Mouse (Mus musculus) lung, postnatal 0 days (tissue): ENCODE measurements around the gene Lbx2. TPM values are rescaled to one million over a fixed set of nuclear protein-coding genes. Genes with fewer than 3 reads are reported as not detected.

Experiments used
- ATAC-seq: fragments of 200-750 bp; cut with Nextera tagmentation; 2 replicates; pipeline ENCODE4 v1.8.0; 2017; ENCODE audit warnings: moderate library complexity
- DNase-seq: peaks from one replicate; pipeline ENCODE4 v3.0.0-alpha.2; 2016; ENCODE audit warnings: low spot score
- H3K27ac ChIP-seq: fragments of 300-500 bp; sonication (generic); 2 replicates; pipeline ENCODE4 v1.5.1; 2014; ENCODE audit warnings: antibody characterized with exemption, mild to moderate bottlenecking, low read length, mixed read lengths
- H3K27me3 ChIP-seq: fragments of 300-500 bp; sonication (generic); replicated peaks from 2 replicates; pipeline ENCODE4 v1.6.1; 2014; ENCODE audit warnings: low read length, mixed read lengths; ENCODE audit not compliant: insufficient read depth
- H3K36me3 ChIP-seq: fragments of 300-500 bp; sonication (generic); 2 replicates; pipeline ENCODE4 v1.6.1; 2014; ENCODE audit warnings: low read length, mixed read lengths; ENCODE audit not compliant: insufficient read depth
- H3K4me1 ChIP-seq: fragments of 300-500 bp; sonication (generic); 2 replicates; pipeline ENCODE4 v1.6.1; 2014; ENCODE audit warnings: antibody characterized with exemption, low read depth, low read length, mixed read lengths; ENCODE audit not compliant: insufficient read depth
- H3K4me2 ChIP-seq: fragments of 300-500 bp; sonication (generic); replicated peaks from 2 replicates; pipeline ENCODE4 v1.6.1; 2014; ENCODE audit warnings: low read depth, mild to moderate bottlenecking, low read length, moderate library complexity, mixed read lengths
- H3K4me3 ChIP-seq: fragments of 300-500 bp; sonication (generic); 2 replicates; pipeline ENCODE4 v1.5.1; 2014; ENCODE audit warnings: low read depth, low read length
- H3K9ac ChIP-seq: fragments of 300-500 bp; sonication (generic); replicated peaks from 2 replicates; pipeline ENCODE4 v1.6.1; 2014; ENCODE audit warnings: low read depth, mild to moderate bottlenecking
- H3K9me3 ChIP-seq: fragments of 300-500 bp; sonication (generic); 2 replicates; pipeline ENCODE4 v1.6.1; 2016; ENCODE audit warnings: low read length, mixed read lengths
- CTCF ChIP-seq: IDR thresholded peaks from 2 replicates; pipeline ENCODE4 v1.5.1; 2016; ENCODE audit warnings: antibody characterized with exemption, mild to moderate bottlenecking
- EP300 ChIP-seq: IDR thresholded peaks from 2 replicates; pipeline ENCODE4 v1.6.1; 2016; ENCODE audit warnings: antibody characterized with exemption, mild to moderate bottlenecking, control low read depth
- WGBS: fragments of 180-500 bp; shearing (Covaris S2); extraction: QIAGEN DNeasy Blood & Tissue Kit; methylation state at CpG from one replicate; pipeline ENCODE4 v1.1.7; 2014; 5-methylcytosine and 5-hydroxymethylcytosine counted together
- polyA plus RNA-seq: library from polyadenylated mRNA; unstranded; fragments of >200 nt; fragmentation: Nextera tagmentation; extraction: Ambion mirVana; gene quantifications from 2 replicates; pipeline ENCODE4 v1.2.1, GENCODE M21; 2015

Gene Lbx2
- polyA plus RNA-seq, 1 experiment from 2014 or later, result 1.9 TPM

- no peak for TF ChIP-seq EP300
- H3K4me3 ChIP-seq, result no peak overlapping the region
- H3K27me3 ChIP-seq, result peaks cover 9% of the 10 kb centered on the region; the same call in 1 of the 2 replicates
- no peaks in the 10 kb centered on the region for H3K36me3 ChIP-seq
- no peak overlapping the region for H3K4me2 ChIP-seq
- H3K27ac ChIP-seq, result no peak overlapping the region
- H3K9me3 ChIP-seq, result no peaks in the 10 kb centered on the region
- no peak overlapping the region for H3K9ac ChIP-seq
- ATAC-seq, result no peak
- 81% methylated on average over 5 of the region's 5 CpGs for WGBS
- H3K4me1 ChIP-seq, result no peaks in the 10 kb centered on the region
- no peak for DNase-seq
Measured at GRCm38 (mm10) chr6:83080210-83080609, 6.0 kb upstream of the Lbx2 start.

GRCm38 (mm10) chr6:83083497-83083896, 2.7 kb upstream of the Lbx2 start:
- peaks cover 27% of the 10 kb centered on the region; the same call in 1 of the 2 replicates for H3K27me3 ChIP-seq
- no peak overlapping the region for H3K9ac ChIP-seq
- no peak for TF ChIP-seq EP300
- TF ChIP-seq CTCF, result no peak
- H3K27ac ChIP-seq, result no peak overlapping the region
- DNase-seq (no peak), ATAC-seq (no peak)
- no peaks in the 10 kb centered on the region for H3K36me3 ChIP-seq
- H3K4me3 ChIP-seq, result no peak overlapping the region
- 25% methylated on average over 5 of the region's 5 CpGs for whole genome bisulfite sequencing
- H3K9me3 ChIP-seq, result no peaks in the 10 kb centered on the region
- H3K4me2 ChIP-seq, result no peak overlapping the region
- peaks cover 5% of the 10 kb centered on the region for H3K4me1 ChIP-seq

GRCm38 (mm10) chr6:83084477-83084876, 1.7 kb upstream of the Lbx2 start:
- no peak for DNase-seq
- Histone ChIP-seq H3K9me3 (no peaks in the 10 kb centered on the region), H3K27me3 (peaks cover 28% of the 10 kb centered on the region; the same call in 1 of the 2 replicates), H3K36me3 (no peaks in the 10 kb centered on the region), H3K4me3 (no peak overlapping the region), H3K4me2 (no peak overlapping the region), H3K27ac (no peak overlapping the region), H3K4me1 (peaks cover 5% of the 10 kb centered on the region), H3K9ac (no peak overlapping the region)
- ATAC-seq, result no peak
- TF ChIP-seq EP300, result no peak
- no peak for TF ChIP-seq CTCF
- 10% methylated on average over 6 of the region's 6 CpGs for WGBS

- H3K27me3 ChIP-seq, result peaks cover 28% of the 10 kb centered on the region; the same call in 1 of the 2 replicates
Measured at GRCm38 (mm10) chr6:83087205-83087925, 1.2 kb downstream of the Lbx2 start.

GRCm38 (mm10) chr6:83087926-83088260, 1.7 kb downstream of the Lbx2 start:
- Histone ChIP-seq H3K4me3 (peak overlapping the region; percentile 16), H3K9ac (no peak overlapping the region), H3K4me2 (peak overlapping the region; percentile 50), H3K27ac (no peak overlapping the region), H3K4me1 (peaks cover 5% of the 10 kb centered on the region), H3K27me3 (peaks cover 28% of the 10 kb centered on the region; the same call in 1 of the 2 replicates), H3K36me3 (no peaks in the 10 kb centered on the region), H3K9me3 (no peaks in the 10 kb centered on the region)
- ATAC-seq (no peak), DNase-seq (no peak)
- no peak for TF ChIP-seq CTCF
- no peak for TF ChIP-seq EP300
- WGBS, result 16% methylated on average over 9 of the region's 9 CpGs

More at GRCm38 (mm10) chr6:83087205-83087925, 1.2 kb downstream of the Lbx2 start:
- H3K9ac ChIP-seq, result no peak overlapping the region
- H3K4me3 ChIP-seq, result peak overlapping the region; percentile 16
- no peak overlapping the region for H3K27ac ChIP-seq
- ATAC-seq (no peak; the same call in 1 of the 2 replicates), DNase-seq (no peak)
- no peaks in the 10 kb centered on the region for H3K36me3 ChIP-seq
- 2% methylated on average over 47 of the region's 47 CpGs for WGBS
- no peaks in the 10 kb centered on the region for H3K9me3 ChIP-seq
- peak overlapping the region; percentile 50 for H3K4me2 ChIP-seq
- TF ChIP-seq CTCF (no peak), EP300 (no peak)
- H3K4me1 ChIP-seq, result peaks cover 5% of the 10 kb centered on the region

GRCm38 (mm10) chr6:83092416-83093127, 6.4 kb downstream of the Lbx2 start:
- TF ChIP-seq CTCF, result no peak
- no peak for TF ChIP-seq EP300
- Histone ChIP-seq H3K4me2 (no peak overlapping the region), H3K4me3 (no peak overlapping the region), H3K4me1 (peaks cover 5% of the 10 kb centered on the region; the same call in 1 of the 2 replicates), H3K27ac (no peak overlapping the region), H3K36me3 (no peaks in the 10 kb centered on the region), H3K27me3 (peaks cover 9% of the 10 kb centered on the region; the same call in 1 of the 2 replicates), H3K9ac (no peak overlapping the region), H3K9me3 (no peaks in the 10 kb centered on the region)
- 18% methylated on average over 6 of the region's 6 CpGs for WGBS
- DNase-seq (no peak), ATAC-seq (peak; percentile 67)
